Mouse (Mus musculus): Measurements from ENCODE around the gene Hoga1.

DNA sequence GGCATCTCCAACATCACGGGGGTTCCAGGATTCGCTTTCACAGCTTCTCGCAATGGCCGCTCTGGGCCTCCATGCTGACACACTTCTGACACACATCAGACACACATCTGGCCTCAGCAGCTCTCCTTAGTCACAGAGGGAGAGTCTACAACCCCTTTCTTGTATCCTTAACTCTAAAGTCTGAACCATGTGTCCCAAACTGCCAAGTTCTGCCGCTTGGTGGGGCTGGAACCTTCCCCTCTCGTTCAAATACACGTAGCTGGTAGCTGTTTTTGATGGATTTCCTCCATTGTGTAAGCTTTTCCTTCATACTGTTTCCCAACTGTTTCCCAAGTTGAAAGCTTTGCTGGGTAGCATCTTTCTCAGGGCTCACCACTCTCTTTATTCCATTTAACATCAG is 25.8 kb downstream of the Hoga1 start:
- TF ChIP-seq CTCF (IDR thresholded peaks at IDR 0.05; ENCODE audit: insufficient read depth, low read depth, low read length) = no peak
- TF ChIP-seq POLR2A (IDR thresholded peaks at IDR 0.05; ENCODE audit: insufficient read depth, low read depth, low read length) = no peak

All from olfactory bulb, adult 2 months (tissue).